Mouse (Mus musculus) adrenal gland, postnatal 36 days (tissue): ENCODE results near the gene Lin7b. TPM values are rescaled to one million over a fixed set of nuclear protein-coding genes. Genes with fewer than 3 reads are reported as not detected.

ENCODE experiments used
- total RNA-seq, 2 experiments: library from RNA; stranded (reverse); gene quantifications; 2 replicates each; pipeline ENCODE4 v1.2.3; 2021

The Lin7b gene
- total RNA-seq, 2 experiments from 2014 or later: 0.70 to 2.8 TPM

Other genes with a start within 250 kb of the Lin7b start
- gene Rps11, start 246.1 kb downstream of the Lin7b start, total RNA-seq: 1,000 to 10,000 TPM; 1,231 to 1,372 TPM
- gene Rpl13a, start 241.8 kb downstream of the Lin7b start, total RNA-seq: 1,000 to 10,000 TPM; 1,621 to 1,757 TPM
- gene Gm45713, start 234.4 kb downstream of the Lin7b start, total RNA-seq: not detected
- gene Flt3l, start 234.2 kb downstream of the Lin7b start, total RNA-seq: 10 to 100 TPM; 15.3 to 25.5 TPM
- 10 to 100 TPM; 59.1 to 77.0 TPM for gene Pih1d1, start 216.3 kb downstream of the Lin7b start, total RNA-seq
- 10 to 100 TPM; 62.7 to 76.7 TPM for gene Aldh16a1, start 216.0 kb downstream of the Lin7b start, total RNA-seq
- gene Slc17a7, start 206.6 kb downstream of the Lin7b start, total RNA-seq: under 1 TPM in 1 of 2 experiments, not detected in 1; 0.17 TPM
- not detected for gene Gfy, start 191.0 kb downstream of the Lin7b start, total RNA-seq
- gene Pth2, start 189.6 kb downstream of the Lin7b start, total RNA-seq: not detected
- gene Ccdc155, start 165.7 kb downstream of the Lin7b start, total RNA-seq: not detected
- not detected for gene Dkkl1, start 158.4 kb downstream of the Lin7b start, total RNA-seq
- 10 to 100 TPM; 10.6 to 15.3 TPM for gene Tead2, start 154.8 kb downstream of the Lin7b start, total RNA-seq
- 1 to 10 TPM; 2.2 to 4.1 TPM for gene Cd37, start 131.5 kb downstream of the Lin7b start, total RNA-seq
- gene Slc6a16, start 129.5 kb downstream of the Lin7b start, total RNA-seq: not detected
- gene Slc6a21, start 93.1 kb downstream of the Lin7b start, total RNA-seq: under 1 TPM in 1 of 2 experiments, not detected in 1; 0.13 TPM
- 1 to 10 TPM; 5.7 to 8.5 TPM for gene Trpm4, start 36.8 kb downstream of the Lin7b start, total RNA-seq
- under 1 TPM in 1 of 2 experiments, not detected in 1; 0.13 TPM for gene Hrc, start 35.3 kb downstream of the Lin7b start, total RNA-seq
- 1 to 10 TPM; 1.5 to 1.7 TPM for gene Ppfia3, start 3.6 kb downstream of the Lin7b start, total RNA-seq
- gene Snrnp70, start 25.2 kb upstream of the Lin7b start, total RNA-seq: 100 to 1,000 TPM; 223 to 308 TPM
- not detected for gene Kcna7, start 35.1 kb upstream of the Lin7b start, total RNA-seq
- not detected for gene Ntf5, start 43.1 kb upstream of the Lin7b start, total RNA-seq
- not detected for gene Lhb, start 50.2 kb upstream of the Lin7b start, total RNA-seq
- gene Gys1, start 64.3 kb upstream of the Lin7b start, total RNA-seq: 10 to 100 TPM; 41.7 to 43.9 TPM
- gene Ruvbl2, start 67.5 kb upstream of the Lin7b start, total RNA-seq: 10 to 100 TPM; 50.3 to 56.3 TPM
- gene Ftl1, start 89.3 kb upstream of the Lin7b start, total RNA-seq: 1,000 to 10,000 TPM in 1 of 2 experiments, 100 to 1,000 TPM in 1; 896 to 1,448 TPM
- gene Bax, start 96.3 kb upstream of the Lin7b start, total RNA-seq: 10 to 100 TPM; 60.1 to 64.5 TPM
- gene Tulp2, start 111.3 kb upstream of the Lin7b start, total RNA-seq: 1 to 10 TPM in 1 of 2 experiments, under 1 TPM in 1; 0.86 to 2.1 TPM
- gene Gm45808, start 116.2 kb upstream of the Lin7b start, total RNA-seq: 10 to 100 TPM; 39.2 to 52.3 TPM
- 10 to 100 TPM; 57.8 to 75.6 TPM for gene Dhdh, start 118.2 kb upstream of the Lin7b start, total RNA-seq
- 100 to 1,000 TPM; 263 to 267 TPM for gene Nucb1, start 139.8 kb upstream of the Lin7b start, total RNA-seq
- gene Ppp1r15a, start 155.7 kb upstream of the Lin7b start, total RNA-seq: 10 to 100 TPM; 45.7 to 68.4 TPM
- gene Plekha4, start 155.7 kb upstream of the Lin7b start, total RNA-seq: 1 to 10 TPM; 3.5 to 4.2 TPM
- 1 to 10 TPM in 1 of 2 experiments, under 1 TPM in 1; 0.56 to 1.2 TPM for gene Hsd17b14, start 184.3 kb upstream of the Lin7b start, total RNA-seq
- gene Bcat2, start 199.6 kb upstream of the Lin7b start, total RNA-seq: 100 to 1,000 TPM; 165 to 289 TPM
- gene Fgf21, start 244.9 kb upstream of the Lin7b start, total RNA-seq: under 1 TPM in 1 of 2 experiments, not detected in 1; 0.33 TPM
- gene Fut1, start 246.7 kb upstream of the Lin7b start, total RNA-seq: not detected